In genomic region chr7:143390277-143390948, GRCm38 (mm10) we compare ENCODE assay signal across 12 mouse cellular contexts.
DNase-seq lines count a peak whose midpoint lies in the region; ATAC-seq lines count a peak whose summit lies in the region.
"Had no signal": no experiment of that assay in that cellular context is flagged by ENCODE, and none has a peak within 500 bp of the region (broad histone marks: within the 10 kb centered on the region; RNA-seq: fewer than 3 reads in every experiment).

No protein-coding gene starts in this region.

- H3K9ac ChIP-seq in intestine, embryonic 15.5 days = no peak overlapping the region
- no peak overlapping the region for H3K9ac ChIP-seq in stomach, embryonic 15.5 days
- H3K9ac ChIP-seq: liver, embryonic 15.5 days had no signal

- H3K4me1 ChIP-seq in intestine, embryonic 15.5 days (replicated peaks) = peaks cover 30% of the 10 kb centered on the region
- peaks cover 33% of the 10 kb centered on the region for H3K4me1 ChIP-seq in stomach, embryonic 15.5 days

- peak overlapping the region; percentile 91 for H3K27ac ChIP-seq in intestine, embryonic 15.5 days
- H3K27ac ChIP-seq in stomach, embryonic 15.5 days = peak overlapping the region; percentile 91; the same call in 1 of the 2 replicates
- H3K27ac ChIP-seq: liver, embryonic 15.5 days had no signal

- intact Hi-C loops in left cerebral cortex, postnatal 4 days (cut with DNase I) = no loop called here
- intact Hi-C loops in left cerebral cortex, postnatal 14 days (cut with DNase I) = no loop called here
- intact Hi-C loops in left cerebral cortex, postnatal 10 days (cut with DNase I) = no loop called here

- no peak overlapping the region; the same call in 1 of the 2 replicates for H3K4me2 ChIP-seq in intestine, embryonic 15.5 days (replicated peaks)
- H3K4me2 ChIP-seq in stomach, embryonic 15.5 days = no peak overlapping the region
- H3K4me2 ChIP-seq: liver, embryonic 15.5 days had no signal

- DNase-seq in cerebellum, adult 11 months = peak; percentile 37
- peak; percentile 86 for DNase-seq in left cerebral cortex, postnatal 4 days
- no peak for DNase-seq in left cerebral cortex, postnatal 14 days (ENCODE audit: low spot score in 2 of 2)
- no peak for DNase-seq in adrenal gland, adult 8-10 months
- DNase-seq in left cerebral cortex, postnatal 10 days (ENCODE audit: extremely low spot score in 1 of 2, low spot score in 2 of 2) = no peak
- DNase-seq: kidney, postnatal 25 days; spleen, adult 18-20 months had no signal

- H3K9me3 ChIP-seq in intestine, embryonic 15.5 days = no peaks in the 10 kb centered on the region
- no peaks in the 10 kb centered on the region for H3K9me3 ChIP-seq in stomach, embryonic 15.5 days
- H3K9me3 ChIP-seq: liver, embryonic 15.5 days had no signal

- ATAC-seq in cerebellum, adult (ENCODE audit: insufficient number of reproducible peaks, low FRiP score, low TSS enrichment) = no peak; the same call in 1 of the 2 replicates
- no peak for ATAC-seq in intestine, embryonic 15.5 days
- no peak for ATAC-seq in stomach, embryonic 15.5 days (ENCODE audit: insufficient read depth, low FRiP score, low read depth)
- ATAC-seq: Patski had no signal

- H3K27me3 ChIP-seq in intestine, embryonic 15.5 days (replicated peaks) = no peaks in the 10 kb centered on the region
- H3K27me3 ChIP-seq in stomach, embryonic 15.5 days (replicated peaks) = no peaks in the 10 kb centered on the region
- H3K27me3 ChIP-seq: liver, embryonic 15.5 days; Patski had no signal

- WGBS in intestine, embryonic 15.5 days = 69% methylated on average over 12 of the region's 12 CpGs
- 75% methylated on average over 12 of the region's 12 CpGs for WGBS in stomach, embryonic 15.5 days

- no peaks in the 10 kb centered on the region for H3K36me3 ChIP-seq in intestine, embryonic 15.5 days
- no peaks in the 10 kb centered on the region for H3K36me3 ChIP-seq in stomach, embryonic 15.5 days
- H3K36me3 ChIP-seq: liver, embryonic 15.5 days had no signal

- no peak overlapping the region for H3K4me3 ChIP-seq in intestine, embryonic 15.5 days (replicated peaks)
- H3K4me3 ChIP-seq in stomach, embryonic 15.5 days (replicated peaks) = no peak overlapping the region
- H3K4me3 ChIP-seq: liver, embryonic 15.5 days had no signal

Comparison
In these comparisons a context has a peak if more than half of its experiments do, and no peak if none do; other contexts are left out.
1. DNase-seq: peak in cerebellum, adult 11 months (single experiment) and left cerebral cortex, postnatal 4 days (single experiment); none in left cerebral cortex, postnatal 14 days (0 of 2), adrenal gland, adult 8-10 months (single experiment) and left cerebral cortex, postnatal 10 days (0 of 2).